Mouse (Mus musculus): ENCODE measurements around the gene Larp1b.

The Larp1b gene

GRCm38 (mm10) chr3:41020687-41021086, 71.1 kb downstream of the Larp1b start:
- no peak for DNase-seq (ENCODE audit: low spot score in 2 of 2)

- DNase-seq (ENCODE audit: low spot score in 2 of 2), result peak; percentile 59 to 79
Measured at GRCm38 (mm10) chr3:41021980-41022379, 72.4 kb downstream of the Larp1b start.

- no peak for DNase-seq (ENCODE audit: low spot score in 2 of 2)
Measured at GRCm38 (mm10) chr3:41030705-41031104, 81.1 kb downstream of the Larp1b start.

- DNase-seq (ENCODE audit: low spot score in 2 of 2), result no peak
Measured at GRCm38 (mm10) chr3:41031286-41032210, 81.9 kb downstream of the Larp1b start.

GRCm38 (mm10) chr3:41038297-41038916, 88.8 kb downstream of the Larp1b start:
- no peak for DNase-seq (ENCODE audit: low spot score in 2 of 2)

- DNase-seq (ENCODE audit: low spot score in 2 of 2), result no peak
Measured at GRCm38 (mm10) chr3:41041241-41041640, 91.6 kb downstream of the Larp1b start.

- DNase-seq (ENCODE audit: low spot score in 2 of 2), result peak; percentile 51 to 58
Measured at GRCm38 (mm10) chr3:41042195-41042938, 92.7 kb downstream of the Larp1b start.

- no peak for DNase-seq (ENCODE audit: low spot score in 2 of 2)
Measured at GRCm38 (mm10) chr3:41043756-41044354, 94.2 kb downstream of the Larp1b start.

- no peak for DNase-seq (ENCODE audit: low spot score in 2 of 2)
Measured at GRCm38 (mm10) chr3:41047838-41048237, 98.2 kb downstream of the Larp1b start.

- no peak for DNase-seq (ENCODE audit: low spot score in 2 of 2)
Measured at GRCm38 (mm10) chr3:41053334-41053733, 103.7 kb downstream of the Larp1b start.

- DNase-seq (ENCODE audit: low spot score in 2 of 2), result peak; percentile 74 to 84
Measured at GRCm38 (mm10) chr3:41058395-41058794, 108.8 kb downstream of the Larp1b start.

GRCm38 (mm10) chr3:41059249-41059648, 109.6 kb downstream of the Larp1b start:
- no peak for DNase-seq (ENCODE audit: low spot score in 2 of 2)

- DNase-seq (ENCODE audit: low spot score in 2 of 2), result no peak
Measured at GRCm38 (mm10) chr3:41061831-41062565, 112.4 kb downstream of the Larp1b start.

- no peak for DNase-seq (ENCODE audit: low spot score in 2 of 2)
Measured at GRCm38 (mm10) chr3:41062758-41063157, 113.1 kb downstream of the Larp1b start.

- no peak for DNase-seq (ENCODE audit: low spot score in 2 of 2)
Measured at GRCm38 (mm10) chr3:41065320-41065719, 115.7 kb downstream of the Larp1b start.

GRCm38 (mm10) chr3:41070519-41070918, 120.9 kb downstream of the Larp1b start:
- DNase-seq (ENCODE audit: low spot score in 2 of 2), result no peak

GRCm38 (mm10) chr3:41075376-41075775, 125.7 kb downstream of the Larp1b start:
- DNase-seq (ENCODE audit: low spot score in 2 of 2), result no peak

- DNase-seq (ENCODE audit: low spot score in 2 of 2), result no peak
Measured at GRCm38 (mm10) chr3:41078673-41079072, 129.0 kb downstream of the Larp1b start.

- DNase-seq (ENCODE audit: low spot score in 2 of 2), result no peak
Measured at GRCm38 (mm10) chr3:41080724-41081123, 131.1 kb downstream of the Larp1b start.

GRCm38 (mm10) chr3:41081474-41082301, 132.1 kb downstream of the Larp1b start:
- DNase-seq (ENCODE audit: low spot score in 2 of 2), result peak in 1 of 2 experiments; percentile 29

Data from right cerebral cortex, postnatal 10 days (tissue).